Mouse (Mus musculus): ENCODE measurements around the gene Pnrc1.

The Pnrc1 gene

DNA sequence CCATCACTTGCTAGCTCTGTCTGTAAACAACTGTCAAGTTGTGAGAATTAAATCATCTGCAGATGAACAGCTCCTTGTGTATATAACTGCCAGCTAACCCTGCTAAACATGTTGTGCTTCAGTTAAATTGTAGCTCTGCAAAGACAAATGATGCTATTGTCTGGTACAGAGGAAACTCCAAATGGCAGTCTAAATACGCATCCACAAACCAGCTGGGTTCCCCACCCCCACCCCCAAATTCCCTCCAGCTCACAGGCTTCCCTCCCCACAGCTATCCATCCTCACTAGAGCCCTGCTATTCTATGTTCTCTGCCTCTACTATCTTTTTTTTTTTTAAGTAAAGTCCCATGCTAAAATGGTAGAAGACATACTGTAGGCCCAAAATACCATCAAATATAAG, 68.1 kb downstream of the Pnrc1 start:
- no peak for DNase-seq

DNA sequence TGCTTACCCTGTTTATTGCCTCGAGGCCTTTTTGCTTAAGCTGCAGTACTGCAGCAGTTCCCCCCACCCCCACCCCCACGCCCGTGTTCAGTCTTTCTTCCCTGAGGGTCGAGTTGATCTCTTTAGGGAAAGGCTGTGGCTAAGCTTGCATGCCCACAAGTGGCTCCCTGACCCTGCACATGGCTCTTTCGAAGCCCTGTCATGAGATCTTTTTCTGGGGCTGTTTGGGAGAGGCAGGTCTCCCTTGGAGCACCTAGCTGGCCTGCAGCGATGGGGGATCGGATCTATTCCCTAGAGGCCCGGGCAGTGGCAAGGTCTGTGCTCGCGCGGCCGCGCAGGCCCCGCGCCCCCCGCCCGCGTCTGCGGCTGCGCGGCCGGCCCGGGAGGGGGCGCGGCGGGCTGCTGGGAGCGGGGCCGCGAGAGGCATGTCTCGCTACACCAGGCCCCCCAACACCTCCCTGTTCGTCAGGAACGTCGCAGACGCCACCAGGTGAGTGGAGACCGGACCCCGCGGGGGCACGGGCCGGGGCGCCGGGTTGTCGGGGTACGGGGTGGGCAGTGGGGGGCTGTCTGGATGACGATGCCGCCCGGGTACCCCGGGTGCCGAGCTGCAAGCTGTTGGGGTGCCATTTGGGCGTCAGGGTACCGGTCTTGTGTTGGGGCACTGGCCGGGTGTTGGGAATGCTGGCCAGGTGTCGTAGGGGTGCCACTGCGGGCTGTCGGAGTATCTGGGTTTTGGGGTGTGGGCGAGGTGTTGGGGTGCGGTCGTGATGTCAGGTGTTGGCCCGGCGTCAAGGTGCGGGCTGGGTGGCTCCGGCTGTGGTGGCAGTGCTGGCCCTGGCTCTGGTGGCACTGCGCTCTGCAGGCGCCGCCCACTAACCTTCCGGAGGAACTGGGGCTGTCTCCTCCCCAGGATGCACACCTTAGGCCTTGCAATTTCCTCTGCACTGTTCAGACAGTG, 80.8 kb downstream of the Pnrc1 start, which contains the start of gene Srsf12:
Srsf12 (plus strand) TSS at position 111 of the 961 bp plus-strand sequence.
- DNase-seq, result peak; percentile 69 to 72

DNA sequence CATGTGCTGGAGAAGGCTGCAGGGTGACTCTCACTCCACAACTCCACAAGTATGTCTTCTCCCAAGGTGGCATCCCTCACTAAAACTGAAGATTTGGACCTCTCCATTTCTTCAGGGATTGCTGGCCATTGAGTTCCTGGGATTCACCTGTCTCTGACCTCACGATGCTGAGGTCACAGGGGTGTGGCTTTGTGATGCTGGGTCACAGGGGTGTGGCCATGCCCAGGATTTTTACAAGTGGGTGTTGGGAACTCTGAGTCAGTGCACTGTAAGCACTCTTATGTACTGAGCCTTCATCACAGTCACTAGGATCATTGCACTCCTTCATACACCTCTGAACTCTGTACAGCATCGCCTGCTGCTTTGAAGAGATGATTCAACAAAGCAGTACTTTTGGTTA, 82.4 kb downstream of the Pnrc1 start:
- no peak for DNase-seq

DNA sequence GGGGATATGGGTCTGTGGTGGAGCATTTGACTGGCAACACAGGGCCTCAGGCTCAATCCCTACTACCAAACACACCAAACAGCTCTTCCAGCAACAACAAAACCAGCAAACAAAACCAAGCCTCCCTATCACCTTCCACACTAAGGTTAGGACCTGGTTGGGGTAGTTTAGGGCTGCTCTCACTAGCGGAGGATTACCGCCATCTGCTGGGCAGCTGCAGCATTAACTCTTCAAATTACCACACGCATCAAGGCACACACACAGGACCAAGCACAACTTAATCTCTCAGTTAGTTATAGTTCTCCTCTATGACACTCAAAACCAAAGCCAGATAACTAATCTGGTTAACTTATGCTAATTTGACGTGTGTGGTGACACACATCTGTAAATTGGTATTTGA, 85.3 kb downstream of the Pnrc1 start:
- peak; percentile 75 to 82 for DNase-seq

DNA sequence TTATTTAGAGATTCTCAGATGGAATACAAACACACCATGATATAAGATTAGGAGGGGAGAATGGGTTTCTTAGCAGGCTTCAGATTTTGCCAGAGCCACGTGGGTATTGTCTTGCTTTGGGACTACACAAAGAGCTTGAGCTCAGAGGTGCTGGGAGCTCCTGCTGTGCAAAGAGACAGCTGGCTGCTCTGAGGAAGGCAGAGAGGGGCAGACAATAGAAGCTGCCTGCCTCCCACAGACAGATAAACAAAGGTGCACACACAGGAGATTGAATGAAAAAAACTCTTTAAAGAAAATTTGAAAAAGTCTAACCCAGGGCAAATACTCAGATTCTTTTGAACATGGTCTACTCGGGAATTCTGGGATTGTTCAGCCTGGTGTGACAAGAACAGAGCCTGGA, 91.8 kb downstream of the Pnrc1 start:
- DNase-seq, result no peak

Measured in cerebellum, postnatal 36 days (tissue).